Mouse (Mus musculus) c-Kit-positive CD71-negative TER-119-negative erythroid progenitor cells, embryonic 14.5 days (primary cell): ENCODE measurements around the gene Rpl15.
"Not testable (repeated sequence)": the region's sequence is repeated elsewhere in the genome, so short reads cannot be mapped to it uniquely, and the experiment has no call there.

Experiments
- DNase-seq: peaks from one replicate; pipeline ENCODE4 v3.0.0-alpha.2; 2013; ENCODE audit warnings: low read depth

The Rpl15 gene

DNA sequence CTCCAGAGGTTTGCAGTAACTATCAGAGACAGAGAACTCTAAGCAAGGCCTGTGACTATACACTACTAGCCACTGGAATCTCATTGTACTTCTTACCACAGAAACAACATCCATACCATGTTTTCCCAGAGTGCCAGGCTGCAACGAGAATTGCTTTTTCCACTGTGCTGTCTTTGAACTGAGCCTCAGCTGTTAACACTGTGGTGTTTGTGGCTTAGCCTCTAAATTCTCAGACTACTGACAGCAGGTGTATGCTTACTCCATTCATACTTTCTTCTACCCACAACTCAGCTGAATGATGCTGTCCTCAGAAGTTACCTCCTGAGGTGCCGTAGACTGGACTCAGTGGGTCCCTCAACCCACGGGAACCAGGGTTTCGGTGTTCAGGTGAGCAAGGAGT is 29.4 kb downstream of the Rpl15 start:
- DNase-seq: no peak

DNA sequence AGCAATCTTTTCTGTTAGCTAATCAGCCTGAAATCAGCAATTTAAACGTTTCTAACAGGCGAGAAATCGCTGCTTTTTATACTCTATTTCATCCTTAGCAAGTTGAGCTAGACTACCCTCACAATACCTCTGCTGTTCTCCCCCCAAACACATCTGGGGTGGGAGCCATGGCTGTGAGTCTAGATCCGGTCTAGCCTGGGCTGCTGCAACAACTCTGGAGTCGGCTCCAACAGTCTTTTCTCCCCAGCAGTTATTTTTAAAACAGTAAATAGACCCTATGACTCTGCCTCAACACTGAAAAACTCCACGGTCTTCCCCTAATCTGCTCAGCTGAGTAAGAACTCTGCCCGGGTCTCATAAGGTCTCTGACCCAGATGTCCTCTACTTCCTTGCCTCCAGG is 31.1 kb downstream of the Rpl15 start:
- no peak for DNase-seq

DNA sequence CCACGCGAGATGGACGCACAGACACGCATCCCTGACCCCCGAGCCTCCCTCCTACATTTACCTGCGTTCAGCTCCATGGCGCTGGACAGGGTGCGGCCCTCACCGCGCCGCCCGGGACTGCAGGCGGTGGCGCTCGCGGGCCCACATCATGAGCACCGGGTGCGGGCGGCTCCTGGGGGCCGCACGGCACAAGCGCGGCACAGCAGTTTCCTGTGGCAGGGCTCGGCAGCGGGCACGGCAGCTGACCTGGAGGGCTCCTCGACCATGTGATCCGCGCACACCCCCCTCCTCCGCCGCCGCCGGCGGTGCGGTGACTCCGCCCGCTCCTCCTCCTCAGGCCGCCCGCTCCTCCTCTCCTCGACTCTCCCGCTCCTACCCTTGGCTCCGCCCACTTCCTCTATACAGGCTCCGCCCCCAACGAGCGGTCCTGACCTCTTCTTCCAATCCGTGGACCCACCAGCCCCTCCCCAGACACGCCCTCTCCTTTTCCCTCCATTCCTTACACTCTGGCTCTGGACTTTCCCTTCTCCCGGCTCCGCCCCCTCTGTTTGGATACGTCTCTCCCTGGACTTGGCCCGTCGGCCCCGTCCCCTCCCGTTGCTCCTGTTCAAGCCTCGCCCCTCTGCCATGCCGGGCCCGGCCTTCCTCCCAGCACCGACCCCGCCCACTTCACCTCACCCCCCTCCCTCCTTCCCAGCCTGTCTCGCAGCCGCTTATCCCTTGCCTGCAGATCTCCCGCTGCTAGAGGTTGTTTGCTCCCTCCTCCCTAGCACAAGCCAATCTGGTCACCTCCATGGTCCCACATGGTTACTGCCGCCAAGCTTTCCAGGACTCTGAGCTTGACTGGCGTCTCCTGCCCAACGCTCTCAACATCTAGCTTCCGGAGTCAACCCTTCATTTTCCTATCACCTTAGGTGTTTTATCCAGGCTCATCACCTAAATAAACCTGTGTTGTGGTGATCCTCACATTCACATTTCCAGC is 32.1 kb downstream of the Rpl15 start, which contains the start of gene Nr1d2:
Gene Nr1d2 (minus strand): TSS at position 378 of the 982 bp plus-strand sequence.
- DNase-seq: peak; percentile 97

DNA sequence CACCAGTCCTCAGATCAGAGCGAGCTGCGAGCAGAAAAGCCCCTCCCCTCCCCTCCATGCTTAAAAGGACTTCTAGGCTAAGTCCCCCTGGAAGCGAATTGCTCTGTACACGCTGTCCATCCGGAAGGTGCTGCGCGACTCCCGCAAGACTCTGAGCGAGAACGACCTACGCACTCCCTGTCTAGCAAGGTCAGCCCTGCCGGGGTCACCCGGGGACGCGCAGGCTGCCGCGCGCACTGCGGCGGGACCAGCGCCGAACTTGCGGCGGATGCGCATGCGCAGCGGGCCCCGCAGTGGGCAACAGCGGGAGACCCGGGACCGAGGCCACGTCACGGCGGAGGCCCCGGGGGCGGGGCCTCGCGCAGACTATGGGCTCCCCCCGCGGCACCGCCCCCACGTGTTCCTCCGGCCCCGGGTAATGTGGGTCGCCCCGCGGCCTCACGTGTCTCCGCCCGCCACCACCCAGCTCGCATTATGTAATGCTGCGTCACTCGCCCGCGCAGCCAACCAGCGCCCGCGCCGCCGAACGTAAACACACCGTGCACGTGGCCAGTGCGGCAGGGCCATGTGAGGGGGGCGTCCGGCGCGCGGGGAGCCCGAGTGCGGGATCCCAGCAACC is 33.0 kb downstream of the Rpl15 start:
- DNase-seq: peak; percentile 92

DNA sequence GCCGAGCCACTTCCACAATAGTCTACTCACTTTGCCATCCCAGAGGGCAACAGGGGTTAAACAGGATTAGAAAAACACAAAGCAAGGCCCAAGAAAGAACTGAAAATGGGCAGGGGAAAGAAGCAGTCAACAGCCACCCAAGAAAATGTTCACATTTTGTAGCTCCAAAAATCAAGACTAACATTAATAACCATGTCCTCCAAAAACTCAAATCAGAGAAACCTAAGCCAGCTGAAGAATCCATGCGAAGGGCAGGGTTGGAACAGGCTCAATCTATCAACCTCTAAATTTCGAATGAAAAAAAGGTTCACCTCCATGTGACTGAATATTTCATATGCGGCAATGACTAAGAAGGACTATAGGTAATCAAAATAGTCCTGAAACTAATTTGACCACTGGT is 33.8 kb downstream of the Rpl15 start:
- DNase-seq: no peak

DNA sequence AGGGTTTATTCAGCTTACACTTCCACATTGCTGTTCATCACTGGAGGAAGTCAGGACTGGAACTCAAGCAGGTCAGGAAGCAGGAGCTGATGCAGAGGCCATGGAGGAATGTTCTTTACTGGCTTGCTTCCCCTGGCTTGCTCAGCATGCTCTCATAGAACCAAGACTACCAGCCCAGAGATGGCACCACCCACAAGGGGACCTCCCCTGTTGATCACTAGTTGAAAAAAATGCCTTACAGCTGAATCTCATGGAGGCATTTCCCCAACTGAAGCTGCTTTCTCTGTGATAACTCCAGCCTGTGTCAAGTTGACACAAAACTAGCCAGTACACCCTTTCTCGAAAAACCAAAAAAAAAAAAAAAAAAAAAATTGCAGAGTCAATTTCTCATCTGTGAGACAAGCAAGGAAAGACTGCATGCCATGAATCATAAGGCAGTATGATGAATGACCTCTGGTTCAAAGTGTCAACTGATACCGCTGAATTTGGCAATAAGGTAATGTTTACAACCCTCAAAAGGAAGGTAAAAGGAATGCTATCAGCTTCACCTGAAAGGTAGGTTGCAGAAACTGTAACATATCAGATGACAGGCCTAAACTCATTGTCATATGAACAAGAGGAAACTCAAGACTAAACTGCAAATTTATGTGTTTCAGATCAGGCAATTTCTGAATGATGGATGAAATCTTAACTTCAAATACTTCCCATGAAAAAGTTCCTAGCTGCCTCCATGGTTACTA is 34.5 kb downstream of the Rpl15 start:
- DNase-seq: not testable (repeated sequence)

DNA sequence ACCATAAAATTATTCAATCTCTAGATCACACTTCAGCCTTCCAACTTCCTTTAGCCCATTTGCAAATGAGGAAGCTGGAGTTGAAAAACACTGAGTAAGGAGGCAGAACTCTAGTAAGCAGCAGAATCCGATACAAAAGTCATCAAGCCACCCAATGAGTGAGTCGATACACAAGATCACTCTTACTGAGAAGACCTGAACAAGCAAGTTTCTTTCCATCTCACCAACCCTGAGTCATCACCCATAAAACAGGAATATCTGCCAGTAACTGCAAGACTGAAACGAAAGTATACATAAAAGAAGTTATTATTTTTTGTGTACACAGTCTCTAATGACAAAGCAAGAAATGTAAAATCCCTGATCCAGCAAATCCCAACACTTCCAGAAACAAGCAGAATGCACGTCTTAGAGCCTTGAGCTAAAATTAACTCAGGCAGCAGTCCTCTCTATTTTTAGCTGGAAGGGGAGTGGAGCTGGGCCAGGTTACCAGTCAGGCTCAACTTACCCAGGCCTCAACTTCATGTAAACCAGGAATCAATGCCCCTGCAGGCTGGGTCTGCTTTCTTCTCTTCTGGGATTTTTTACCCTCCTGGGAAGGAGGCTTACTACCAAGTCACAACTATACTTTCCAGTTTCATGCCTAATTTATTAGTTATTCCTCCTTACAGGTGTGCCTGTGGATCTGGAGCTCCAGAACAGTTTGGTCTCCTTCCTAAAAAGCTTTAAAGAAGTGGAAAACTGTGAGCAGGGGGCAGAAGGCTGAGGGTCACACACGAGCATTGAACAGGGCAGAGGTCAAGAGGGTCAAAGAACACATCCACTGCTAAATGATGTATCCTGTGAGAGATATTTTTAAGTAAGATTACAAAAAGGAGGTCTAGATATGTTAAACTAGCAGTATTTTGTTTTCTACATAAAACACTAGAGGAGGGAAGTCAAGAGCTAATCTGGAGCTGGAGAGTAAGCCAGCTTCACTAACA is 36.9 kb downstream of the Rpl15 start:
- DNase-seq: no peak

DNA sequence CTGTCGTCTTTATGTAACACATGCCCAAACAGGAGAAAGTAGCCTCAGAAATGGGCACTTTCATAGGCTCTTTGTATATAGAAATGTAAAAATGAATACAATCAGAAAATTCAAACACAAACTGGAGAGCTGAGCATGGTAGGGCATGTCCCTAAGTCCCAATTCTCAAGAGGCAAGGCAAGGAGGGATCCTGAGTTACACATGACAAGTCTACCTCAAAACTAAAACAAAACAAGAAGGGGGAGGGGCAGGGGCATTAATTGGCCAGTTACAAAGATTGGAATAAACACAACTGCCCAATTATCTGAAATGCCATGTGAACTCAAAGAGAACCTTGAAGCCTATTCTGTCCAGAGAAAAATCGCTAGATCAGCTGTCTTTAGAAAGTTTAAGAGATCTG is 38.1 kb downstream of the Rpl15 start:
- DNase-seq: no peak

DNA sequence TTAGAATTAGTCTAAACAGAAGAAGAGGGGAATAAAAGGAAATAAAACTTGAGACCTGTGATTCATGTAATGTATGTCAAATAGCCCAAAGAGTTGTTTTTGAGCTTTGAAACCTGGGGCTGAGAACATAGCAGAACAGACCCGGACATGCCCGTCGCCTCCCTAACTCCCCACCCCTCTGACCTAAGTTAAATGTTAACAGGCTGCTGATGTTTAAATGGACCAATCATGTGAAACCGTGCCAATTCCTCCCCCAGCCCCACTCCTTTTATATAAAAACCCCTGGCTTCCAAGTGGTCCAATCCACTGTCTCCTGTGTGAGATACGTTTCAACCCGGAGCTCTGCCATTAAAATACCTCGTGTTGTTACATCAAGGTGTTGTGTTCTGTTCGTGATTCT is 39.3 kb downstream of the Rpl15 start:
- not testable (repeated sequence) for DNase-seq

DNA sequence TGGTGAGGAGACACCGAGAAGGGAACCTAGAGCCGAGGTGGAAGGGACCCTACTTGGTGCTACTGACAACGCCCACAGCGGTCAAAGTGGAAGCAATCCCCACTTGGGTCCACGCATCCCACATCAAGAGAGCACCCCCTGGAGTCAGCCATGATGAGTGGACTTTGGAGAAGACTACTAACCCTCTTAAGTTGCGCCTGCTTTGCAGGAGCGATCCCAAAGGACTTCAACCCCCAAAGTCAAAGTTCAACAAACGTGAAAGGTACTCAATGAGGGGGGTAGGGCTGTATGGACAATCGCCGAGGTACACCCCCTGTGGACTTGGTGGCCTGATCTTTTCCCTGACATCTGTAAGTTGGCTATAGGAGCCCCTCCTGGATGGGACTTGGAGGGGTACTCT is 41.4 kb downstream of the Rpl15 start:
- DNase-seq: not testable (repeated sequence)

DNA sequence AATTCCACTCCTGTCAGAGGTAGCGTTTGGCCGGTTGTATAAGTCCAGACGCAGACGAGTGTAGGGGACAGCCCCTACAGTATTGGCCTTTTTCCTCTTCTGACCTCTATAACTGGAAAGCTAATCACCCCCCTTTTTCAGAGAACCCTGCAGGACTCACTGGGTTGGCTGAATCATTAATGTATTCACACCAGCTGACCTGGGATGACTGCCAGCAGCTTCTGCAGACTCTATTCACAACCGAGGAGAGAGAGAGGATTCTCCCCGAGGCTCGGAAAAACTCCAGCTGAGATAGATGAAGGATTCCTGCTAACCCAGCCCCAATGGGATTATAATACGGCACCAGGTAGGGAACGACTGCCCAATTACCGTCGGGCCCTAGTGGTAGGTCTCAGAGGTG is 45.0 kb downstream of the Rpl15 start:
- DNase-seq: not testable (repeated sequence)

DNA sequence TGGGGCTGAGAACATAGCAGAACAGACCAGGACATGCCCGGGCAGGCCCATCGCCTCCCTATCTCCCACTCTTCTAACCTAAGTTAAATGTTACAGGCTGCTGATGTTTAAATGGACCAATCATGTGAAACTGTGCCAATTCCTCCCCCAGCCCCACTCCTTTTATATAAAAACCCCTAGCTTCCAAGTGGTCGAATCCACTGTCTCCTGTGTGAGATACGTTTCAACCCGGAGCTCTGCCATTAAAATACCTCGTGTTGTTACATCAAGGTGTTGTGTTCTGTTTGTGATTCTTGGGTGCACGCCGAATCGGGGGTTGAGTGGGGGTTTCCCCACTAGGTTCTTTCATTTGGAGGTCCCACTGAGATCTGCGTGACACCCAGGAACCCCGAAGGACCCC is 45.8 kb downstream of the Rpl15 start:
- DNase-seq: not testable (repeated sequence)

DNA sequence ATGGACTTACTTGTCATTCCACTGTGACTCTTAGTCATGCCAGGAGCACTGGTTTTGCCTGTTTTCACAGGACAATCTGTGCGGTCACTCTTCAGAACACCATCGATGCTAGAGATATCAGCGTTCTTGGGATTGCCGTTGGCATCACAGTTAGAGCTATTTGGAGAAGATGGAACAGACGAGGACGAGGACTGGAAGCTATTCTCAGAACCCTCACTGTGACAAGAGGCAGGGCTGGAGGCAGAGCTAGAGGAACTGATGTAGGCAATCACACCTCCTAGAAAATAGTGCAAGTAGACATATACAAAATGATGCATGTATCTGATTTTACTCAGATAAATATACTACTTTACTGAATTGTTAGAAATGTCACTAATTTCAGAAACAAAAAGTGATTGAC is 49.2 kb downstream of the Rpl15 start:
- no peak for DNase-seq
